ENCODE assay signal across 8 mouse cellular contexts in genomic region chr9:45849528-45850408, GRCm38 (mm10). TPM values are rescaled to one million over a fixed set of nuclear protein-coding genes. Genes with fewer than 3 reads are reported as not detected.
DNase-seq lines count a peak whose midpoint lies in the region; ATAC-seq and TF ChIP-seq lines count a peak whose summit lies in the region.

No protein-coding gene starts in this region.

- H3K4me3 ChIP-seq in hindbrain, postnatal 0 days (ENCODE audit: low read length), result no peak overlapping the region
- H3K4me3 ChIP-seq in liver, embryonic 16.5 days (ENCODE audit: low read depth, low read length), result no peak overlapping the region

- ATAC-seq in hindbrain, postnatal 0 days, result peak; percentile 65; the same call in 1 of the 2 replicates
- ATAC-seq in liver, embryonic 16.5 days (ENCODE audit: low read depth), result peak; percentile 6; the same call in 1 of the 2 replicates
- ATAC-seq in CD4-positive, CD25-positive, alpha-beta regulatory T cell, adult 4 months, result no peak
- no peak for ATAC-seq in megakaryocyte progenitor cell, adult 5-6 weeks (replicated peaks; ENCODE audit: poor library complexity)

- H3K9me3 ChIP-seq in hindbrain, postnatal 0 days (ENCODE audit: low read length), result no peaks in the 10 kb centered on the region
- H3K9me3 ChIP-seq in liver, embryonic 16.5 days (replicated peaks; ENCODE audit: control insufficient read depth, low read length), result no peaks in the 10 kb centered on the region

- peak; percentile 85 for DNase-seq in right cerebral cortex, adult 18-20 months
- no peak for DNase-seq in right cerebral cortex, postnatal 14 days
- DNase-seq in gastrocnemius, postnatal 10 days, result peak; percentile 60
- peak; percentile 54 for DNase-seq in hindbrain, postnatal 0 days (ENCODE audit: low spot score)
- peak; percentile 70 to 81 for DNase-seq in right cerebral cortex, postnatal 36 days (ENCODE audit: low spot score in 2 of 2)

- H3K27me3 ChIP-seq in hindbrain, postnatal 0 days (ENCODE audit: insufficient read depth, low read length), result no peaks in the 10 kb centered on the region
- no peaks in the 10 kb centered on the region for H3K27me3 ChIP-seq in liver, embryonic 16.5 days (ENCODE audit: control insufficient read depth, insufficient read depth, low read depth, low read length)

- 46% methylated on average over 9 of the region's 9 CpGs for WGBS in hindbrain, postnatal 0 days
- WGBS in liver, embryonic 16.5 days (ENCODE audit: insufficient replicate concordance), result 51% methylated on average over 9 of the region's 9 CpGs

- no peak overlapping the region for H3K4me2 ChIP-seq in hindbrain, postnatal 0 days (ENCODE audit: low read depth, low read length)
- H3K4me2 ChIP-seq in liver, embryonic 16.5 days (ENCODE audit: low read depth, low read length), result 0 out of 2 replicates have a peak overlapping the region, but pooled peaks have one; percentile 7

- H3K27ac ChIP-seq in hindbrain, postnatal 0 days, result peak overlapping the region; percentile 60; the same call in 1 of the 2 replicates
- peak overlapping the region; percentile 69 for H3K27ac ChIP-seq in liver, embryonic 16.5 days (ENCODE audit: low read length)

- TF ChIP-seq CTCF in hindbrain, postnatal 0 days (IDR thresholded peaks at IDR 0.05; ENCODE audit: low read depth), result no peak

- H3K4me1 ChIP-seq in hindbrain, postnatal 0 days (ENCODE audit: insufficient read depth, low read length), result peaks cover 11% of the 10 kb centered on the region
- peaks cover 19% of the 10 kb centered on the region for H3K4me1 ChIP-seq in liver, embryonic 16.5 days (ENCODE audit: control insufficient read depth, low read depth, low read length)

- H3K9ac ChIP-seq in hindbrain, postnatal 0 days (replicated peaks; ENCODE audit: low read length), result peak overlapping the region; percentile 24
- H3K9ac ChIP-seq in liver, embryonic 16.5 days (ENCODE audit: low read depth, low read length), result no peak overlapping the region

- H3K36me3 ChIP-seq in hindbrain, postnatal 0 days (ENCODE audit: insufficient read depth, low read length), result no peaks in the 10 kb centered on the region
- H3K36me3 ChIP-seq in liver, embryonic 16.5 days (ENCODE audit: control insufficient read depth, insufficient read depth), result 0 out of 2 replicates have a peak, but pooled peaks cover 2% of the 10 kb centered on the region

RNA-seq across cellular contexts. Expression of gene Bace1, which starts 11.4 kb away (rescaled TPM):
- 10 to 100 TPM; 41.8 to 43.4 TPM for total RNA-seq in gastrocnemius, postnatal 10 days (2021)
- total RNA-seq in hindbrain, postnatal 0 days (2014; rRNA removed), result 77.0 and 92.0 TPM in 2 replicates
- 39.3 TPM in 2 replicates for polyA plus RNA-seq in hindbrain, postnatal 0 days (2015; fragmentation: Nextera tagmentation; extraction: Ambion mirVana)
- polyA plus RNA-seq in liver, embryonic 16.5 days (2015; fragmentation: Nextera tagmentation; extraction: Ambion mirVana), result 7.4 and 9.3 TPM in 2 replicates
- 10 to 100 TPM; 11.3 to 15.6 TPM for polyA plus RNA-seq in CD4-positive, CD25-positive, alpha-beta regulatory T cell, adult 4 months (2017; shearing (Covaris generic))
- 29.5 and 31.0 TPM in 2 replicates for total RNA-seq in megakaryocyte progenitor cell, adult 5-6 weeks (2015)
- total RNA-seq in megakaryocyte progenitor cell, adult 5-6 weeks (2017), result 33.4 and 44.1 TPM in 2 replicates

RNA-seq across cellular contexts. Expression of gene Cep164, which starts 21.3 kb away (rescaled TPM):
- total RNA-seq in gastrocnemius, postnatal 10 days (2021), result 1 to 10 TPM; 3.3 to 7.2 TPM
- total RNA-seq in hindbrain, postnatal 0 days (2014; rRNA removed), result 13.7 and 24.6 TPM in 2 replicates
- 14.2 and 14.3 TPM in 2 replicates for polyA plus RNA-seq in hindbrain, postnatal 0 days (2015; fragmentation: Nextera tagmentation; extraction: Ambion mirVana)
- 5.3 and 5.4 TPM in 2 replicates for polyA plus RNA-seq in liver, embryonic 16.5 days (2015; fragmentation: Nextera tagmentation; extraction: Ambion mirVana)
- 10 to 100 TPM in 1 of 2 experiments, 1 to 10 TPM in 1; 5.0 to 14.4 TPM for polyA plus RNA-seq in CD4-positive, CD25-positive, alpha-beta regulatory T cell, adult 4 months (2017; shearing (Covaris generic))
- total RNA-seq in megakaryocyte progenitor cell, adult 5-6 weeks (2015), result 9.7 and 15.5 TPM in 2 replicates
- 16.2 and 19.8 TPM in 2 replicates for total RNA-seq in megakaryocyte progenitor cell, adult 5-6 weeks (2017)

RNA-seq across cellular contexts. Expression of gene Pcsk7, which starts 56.5 kb away (rescaled TPM):
- 10 to 100 TPM; 13.3 to 17.3 TPM for total RNA-seq in gastrocnemius, postnatal 10 days (2021)
- 23.5 and 33.9 TPM in 2 replicates for total RNA-seq in hindbrain, postnatal 0 days (2014; rRNA removed)
- polyA plus RNA-seq in hindbrain, postnatal 0 days (2015; fragmentation: Nextera tagmentation; extraction: Ambion mirVana), result 18.1 and 22.1 TPM in 2 replicates
- 7.2 and 8.4 TPM in 2 replicates for polyA plus RNA-seq in liver, embryonic 16.5 days (2015; fragmentation: Nextera tagmentation; extraction: Ambion mirVana)
- 10 to 100 TPM; 18.3 to 38.1 TPM for polyA plus RNA-seq in CD4-positive, CD25-positive, alpha-beta regulatory T cell, adult 4 months (2017; shearing (Covaris generic))
- total RNA-seq in megakaryocyte progenitor cell, adult 5-6 weeks (2015), result 8.5 and 9.6 TPM in 2 replicates
- total RNA-seq in megakaryocyte progenitor cell, adult 5-6 weeks (2017), result 11.2 and 14.4 TPM in 2 replicates

RNA-seq across cellular contexts. Expression of gene Rnf214, which starts 56.9 kb away (rescaled TPM):
- 10 to 100 TPM; 26.8 to 31.6 TPM for total RNA-seq in gastrocnemius, postnatal 10 days (2021)
- total RNA-seq in hindbrain, postnatal 0 days (2014; rRNA removed), result 51.9 and 55.4 TPM in 2 replicates
- polyA plus RNA-seq in hindbrain, postnatal 0 days (2015; fragmentation: Nextera tagmentation; extraction: Ambion mirVana), result 70.3 and 77.7 TPM in 2 replicates
- 15.0 and 16.0 TPM in 2 replicates for polyA plus RNA-seq in liver, embryonic 16.5 days (2015; fragmentation: Nextera tagmentation; extraction: Ambion mirVana)
- polyA plus RNA-seq in CD4-positive, CD25-positive, alpha-beta regulatory T cell, adult 4 months (2017; shearing (Covaris generic)), result 10 to 100 TPM; 32.7 to 34.0 TPM
- 20.3 and 21.2 TPM in 2 replicates for total RNA-seq in megakaryocyte progenitor cell, adult 5-6 weeks (2015)
- total RNA-seq in megakaryocyte progenitor cell, adult 5-6 weeks (2017), result 26.5 and 27.4 TPM in 2 replicates

Comparison
In these comparisons a context has a peak if more than half of its experiments do, and no peak if none do; other contexts are left out.
1. ATAC-seq: peak in hindbrain, postnatal 0 days (single experiment) and liver, embryonic 16.5 days (single experiment); none in CD4-positive, CD25-positive, alpha-beta regulatory T cell, adult 4 months (single experiment) and megakaryocyte progenitor cell, adult 5-6 weeks (single experiment).